Mouse (Mus musculus): ENCODE data around the gene Dnajc1.

Gene Dnajc1

DNA sequence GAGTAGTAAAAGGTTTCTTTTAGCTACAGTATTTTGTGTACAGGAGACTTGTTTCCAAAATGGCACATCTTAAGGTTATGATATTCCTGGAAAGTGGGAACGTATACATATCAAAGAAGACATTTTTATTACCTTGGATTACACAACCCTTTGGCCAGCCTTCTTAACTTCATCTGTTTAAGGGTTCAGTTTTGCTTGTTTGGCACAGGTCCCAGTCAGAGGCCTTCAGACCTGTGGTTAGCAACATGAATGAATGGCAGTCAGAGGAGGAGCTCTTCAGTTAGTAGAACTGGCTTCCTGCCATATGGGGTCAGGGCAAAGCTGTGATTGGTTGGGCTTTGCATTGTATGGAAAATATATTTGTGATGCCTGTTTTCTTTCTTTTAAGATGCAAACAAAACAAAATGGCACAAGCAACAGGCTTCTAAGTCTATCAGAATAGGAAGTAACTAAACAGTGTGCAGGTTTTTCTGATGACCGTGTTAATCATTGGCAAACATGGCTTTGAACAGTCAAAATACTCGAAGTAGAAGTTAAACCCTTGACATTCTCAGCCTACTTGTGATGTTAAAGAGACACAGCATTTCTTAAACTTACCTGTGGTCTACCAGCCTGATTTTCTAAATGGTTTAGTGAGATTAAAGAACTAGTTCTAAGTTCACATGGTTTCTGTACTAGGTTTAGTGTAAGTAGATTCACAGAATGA lies 196.8 kb downstream of the Dnajc1 start:
- no peak for DNase-seq (ENCODE audit: low read depth)

DNA sequence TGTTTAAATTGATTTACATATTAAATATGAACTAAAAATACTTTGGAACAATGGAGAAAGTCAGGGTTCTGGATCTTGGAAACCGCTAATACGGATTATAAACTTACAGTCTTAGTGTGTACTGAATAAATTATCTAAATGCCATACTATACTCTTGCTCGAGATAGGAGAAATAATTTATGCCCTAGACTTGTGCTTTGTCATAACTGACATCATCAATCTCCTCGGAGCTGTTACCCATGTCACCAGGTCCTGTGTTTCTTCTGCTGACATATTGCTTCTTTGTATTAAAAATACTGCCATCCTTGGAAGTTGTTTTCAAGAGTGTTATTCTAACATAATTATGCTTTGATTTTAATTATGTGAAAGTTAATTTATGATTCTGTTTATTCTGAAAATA lies 197.3 kb downstream of the Dnajc1 start:
- DNase-seq (ENCODE audit: low read depth): no peak

DNA sequence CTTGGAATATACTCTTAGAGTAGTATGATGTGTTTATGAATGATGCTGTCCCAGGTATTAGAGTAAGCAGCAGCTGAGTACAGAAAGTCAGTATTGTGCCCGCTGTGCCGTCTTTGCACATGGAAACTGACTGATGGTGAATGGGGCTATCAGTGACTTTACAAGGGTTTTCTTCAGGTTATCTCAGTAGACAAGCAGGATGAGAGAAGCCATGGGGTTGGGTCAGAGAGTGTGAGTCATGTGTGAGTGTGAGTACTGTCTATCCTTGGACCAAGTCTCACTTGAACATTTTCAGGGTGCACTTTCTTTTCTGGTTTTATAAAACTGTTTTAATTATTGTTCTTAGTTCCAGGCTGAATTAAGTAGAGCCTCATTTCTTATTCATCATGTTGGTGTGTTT lies 204.3 kb downstream of the Dnajc1 start:
- no peak for DNase-seq (ENCODE audit: low read depth)

DNA sequence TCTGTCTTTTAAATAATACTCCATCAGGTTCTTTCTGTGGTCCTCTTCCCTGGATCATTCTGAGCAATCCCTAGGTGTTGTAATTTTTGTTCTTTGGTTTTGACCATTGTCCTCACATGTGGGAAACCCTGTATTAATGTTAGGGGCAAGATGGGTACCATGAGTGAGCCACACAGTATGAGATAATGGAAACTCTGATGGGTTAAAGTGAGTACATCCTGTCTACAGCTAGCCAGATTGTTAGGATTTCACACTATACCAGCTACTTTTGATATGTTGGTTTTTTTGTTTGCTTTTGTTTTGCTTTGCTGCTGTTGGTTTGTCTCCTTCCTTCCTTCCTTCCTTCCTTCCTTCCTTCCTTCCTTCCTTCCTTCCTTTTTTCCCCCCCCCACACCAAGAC lies 209.6 kb downstream of the Dnajc1 start:
- no peak for DNase-seq (ENCODE audit: low read depth)

DNA sequence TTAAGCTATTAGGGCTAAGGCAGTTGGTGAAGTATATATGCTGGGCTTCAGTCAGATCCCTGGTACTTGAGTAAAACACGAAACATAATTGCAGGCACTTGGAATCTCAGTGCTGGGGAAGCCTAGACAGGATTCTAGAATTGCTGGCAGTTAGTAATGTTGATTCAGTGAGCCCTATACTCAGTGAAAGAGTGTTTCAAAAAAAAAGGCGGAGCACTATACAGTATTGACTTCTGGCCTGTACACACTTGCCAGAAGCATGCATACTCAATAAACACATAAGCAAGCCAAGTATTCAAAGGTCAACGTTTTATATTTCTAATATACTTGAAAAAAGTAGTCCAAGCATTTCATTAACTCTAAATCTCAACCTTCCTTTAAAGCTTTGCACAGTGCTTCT lies 211.0 kb downstream of the Dnajc1 start:
- no peak for DNase-seq (ENCODE audit: low read depth)

DNA sequence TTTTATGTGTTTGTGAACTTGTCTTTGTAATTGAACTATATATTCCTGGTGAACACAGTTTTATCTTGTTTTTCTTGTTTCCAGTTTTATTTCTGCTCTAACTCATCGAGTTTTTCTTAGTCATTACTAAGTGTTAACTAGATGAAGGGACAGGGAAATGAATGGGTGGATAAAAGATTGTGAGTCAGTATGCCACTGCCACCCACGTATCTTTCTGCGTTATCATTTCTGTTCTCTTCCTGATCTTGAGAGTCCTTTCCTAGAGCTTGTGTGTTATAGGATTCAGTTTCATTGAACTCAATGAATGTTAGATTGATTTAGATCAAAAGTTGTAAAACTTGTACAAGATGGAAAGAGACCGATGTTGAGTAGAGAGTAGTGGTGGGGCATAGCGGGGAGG lies 212.3 kb downstream of the Dnajc1 start:
- DNase-seq (ENCODE audit: low read depth): no peak

DNA sequence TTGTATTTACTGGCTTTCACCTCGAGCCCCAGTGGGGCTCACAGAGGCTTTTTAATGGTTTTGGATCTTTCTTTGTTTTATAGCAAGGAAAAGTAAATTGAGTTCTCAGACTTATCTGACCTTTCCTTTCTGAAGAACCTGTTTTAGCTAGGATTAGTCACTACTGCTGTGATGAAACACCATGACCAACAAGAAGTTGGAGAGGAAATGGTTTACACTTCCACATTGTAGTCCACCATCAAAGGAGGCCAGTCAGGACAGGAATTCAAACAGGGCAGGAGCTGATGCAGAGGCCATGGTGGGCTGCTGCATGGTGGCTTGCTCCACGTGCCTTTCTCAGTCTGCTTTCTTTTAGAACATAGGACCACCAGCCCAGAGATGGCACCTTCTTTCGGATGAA lies 216.4 kb downstream of the Dnajc1 start:
- DNase-seq (ENCODE audit: low read depth): no peak

DNA sequence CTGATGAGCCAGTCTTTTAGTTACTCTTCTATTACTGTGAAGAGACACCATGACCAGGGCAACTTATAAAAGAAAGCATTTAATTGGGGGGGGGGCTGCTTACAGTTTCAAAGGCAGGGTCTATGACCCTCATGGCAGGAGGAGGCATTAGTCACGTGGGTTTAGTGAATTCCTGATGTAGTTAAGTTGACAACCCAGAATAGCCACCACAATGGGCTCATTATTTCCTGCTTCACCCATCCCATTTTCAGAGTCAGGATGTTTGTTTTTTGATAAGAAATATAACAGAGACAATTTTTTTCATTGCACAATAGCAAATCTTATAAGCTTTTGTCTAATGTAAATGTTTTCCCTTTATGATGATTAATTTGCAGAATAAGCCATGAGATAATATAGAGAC lies 217.4 kb downstream of the Dnajc1 start:
- no peak for DNase-seq (ENCODE audit: low read depth)

DNA sequence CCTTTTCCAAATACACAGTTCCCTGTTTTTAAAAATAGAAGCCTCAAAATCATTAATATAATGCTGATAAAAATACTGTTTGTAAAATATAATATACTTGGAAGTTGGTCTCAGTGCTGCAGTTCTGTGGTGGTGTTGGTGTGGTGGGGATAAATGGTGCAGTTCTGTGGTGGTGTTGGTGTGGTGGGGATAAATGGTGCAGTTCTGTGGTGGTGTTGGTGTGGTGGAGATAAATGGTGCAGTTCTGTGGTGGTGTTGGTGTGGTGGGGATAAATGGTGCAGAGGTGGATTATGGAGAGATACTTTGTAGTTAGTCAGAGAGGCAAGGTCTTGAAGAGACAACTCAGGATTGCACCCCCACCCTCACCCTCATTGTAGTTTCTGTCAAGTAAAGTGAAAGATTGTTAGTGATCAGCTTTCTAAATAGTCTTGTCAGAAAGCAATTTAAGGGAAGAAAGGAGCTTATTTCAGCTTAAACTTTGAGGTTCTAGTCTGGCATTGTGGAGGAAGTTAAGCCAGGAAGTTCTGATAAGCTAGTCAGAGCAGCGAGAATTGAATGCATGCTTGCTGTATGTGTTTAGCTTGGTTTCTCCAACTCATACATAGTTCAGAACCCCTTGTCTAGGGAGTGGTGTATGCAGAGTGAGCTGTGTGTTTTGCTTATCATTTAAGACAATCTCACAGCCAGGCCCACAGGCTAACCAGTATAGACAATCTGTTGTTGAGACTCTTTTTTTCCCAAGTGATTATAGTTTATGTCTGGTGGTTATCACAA lies 223.3 kb downstream of the Dnajc1 start:
- DNase-seq (ENCODE audit: low read depth): no peak

DNA sequence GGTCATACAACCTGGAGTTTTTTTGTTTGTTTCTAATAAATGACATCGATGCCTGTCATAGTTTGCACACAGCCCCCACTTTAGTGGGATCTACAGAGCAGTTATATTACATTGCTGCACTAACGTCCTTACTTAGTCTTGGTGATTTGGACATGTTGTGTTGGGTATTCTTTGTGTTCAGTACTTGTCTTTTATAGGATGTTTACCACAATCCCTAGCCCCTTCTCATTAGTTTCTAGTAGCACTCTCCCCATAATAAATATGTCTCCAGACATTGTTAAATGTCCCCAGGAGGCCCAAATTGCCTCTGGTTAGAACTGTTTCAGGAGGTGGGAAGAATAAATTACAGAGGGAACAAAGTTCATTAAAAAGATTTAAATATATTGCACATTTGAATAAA lies 227.1 kb downstream of the Dnajc1 start:
- DNase-seq (ENCODE audit: low read depth): no peak

DNA sequence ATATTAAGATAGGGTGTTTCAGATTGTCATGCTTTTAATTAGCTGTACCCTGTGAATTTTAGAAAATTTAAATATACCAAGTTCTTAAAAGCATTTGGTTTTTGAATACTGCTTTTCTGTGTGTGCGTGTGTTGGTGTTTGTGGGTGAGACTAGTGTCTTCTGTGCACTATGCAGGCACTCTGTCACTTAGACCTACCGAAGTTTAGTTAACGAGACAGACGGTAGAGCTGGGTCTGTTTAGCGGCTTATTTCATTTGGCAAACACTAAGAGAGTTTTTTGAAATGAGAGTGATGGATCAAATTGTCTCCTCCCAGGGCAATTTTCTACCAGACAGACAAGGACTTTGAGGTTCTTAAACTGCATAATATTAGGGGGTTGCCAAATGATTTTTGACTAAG lies 231.6 kb downstream of the Dnajc1 start:
- DNase-seq (ENCODE audit: low read depth): no peak

DNA sequence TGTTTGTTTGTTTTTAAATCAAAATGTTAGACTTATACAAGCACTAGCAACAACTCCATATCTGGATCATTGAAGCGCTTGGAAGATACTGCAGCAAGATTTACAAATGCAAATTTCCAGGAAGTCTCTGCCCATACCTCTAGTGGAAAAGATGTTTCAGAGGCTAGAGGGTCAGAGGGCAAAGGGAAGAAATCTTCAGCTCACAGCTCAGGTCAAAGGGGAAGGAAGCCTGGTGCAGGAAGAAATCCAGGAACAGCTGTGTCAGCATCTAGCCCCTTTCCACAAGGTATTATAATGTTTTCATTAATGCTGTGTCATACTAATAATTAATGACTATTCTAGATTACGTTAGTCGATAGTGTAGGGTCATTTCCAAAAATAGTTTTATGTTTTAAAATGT lies 233.2 kb downstream of the Dnajc1 start:
- DNase-seq (ENCODE audit: low read depth): no peak

DNA sequence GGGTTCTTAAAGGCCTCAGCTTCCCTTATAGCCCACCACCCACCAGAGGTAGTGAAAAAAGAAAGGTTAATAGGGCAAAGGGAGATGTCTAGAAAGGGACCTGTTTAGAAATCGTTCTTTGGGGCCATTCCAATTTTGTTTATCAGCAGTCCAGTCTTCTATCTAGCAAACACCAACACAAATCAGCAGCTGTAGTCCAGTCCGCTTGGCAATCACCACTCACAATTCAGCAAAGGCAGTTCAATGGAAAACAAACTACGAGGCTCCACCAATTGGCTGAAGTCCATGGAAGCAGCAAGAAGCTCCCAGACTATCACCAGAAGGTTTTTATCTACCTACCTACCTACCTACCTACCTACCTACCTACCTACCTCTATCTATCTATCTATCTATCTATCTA lies 236.5 kb downstream of the Dnajc1 start:
- DNase-seq (ENCODE audit: low read depth): no peak
